Mouse (Mus musculus) natural killer cell, adult 2 months (primary cell): Measurements from ENCODE around the gene Kdm2b.

Experiments used
- DNase-seq, 2 experiments: peaks; one replicate each; pipeline ENCODE4 v3.0.0; 2022; ENCODE audit warnings: low spot score in 2 of 2

Kdm2b gene

DNA sequence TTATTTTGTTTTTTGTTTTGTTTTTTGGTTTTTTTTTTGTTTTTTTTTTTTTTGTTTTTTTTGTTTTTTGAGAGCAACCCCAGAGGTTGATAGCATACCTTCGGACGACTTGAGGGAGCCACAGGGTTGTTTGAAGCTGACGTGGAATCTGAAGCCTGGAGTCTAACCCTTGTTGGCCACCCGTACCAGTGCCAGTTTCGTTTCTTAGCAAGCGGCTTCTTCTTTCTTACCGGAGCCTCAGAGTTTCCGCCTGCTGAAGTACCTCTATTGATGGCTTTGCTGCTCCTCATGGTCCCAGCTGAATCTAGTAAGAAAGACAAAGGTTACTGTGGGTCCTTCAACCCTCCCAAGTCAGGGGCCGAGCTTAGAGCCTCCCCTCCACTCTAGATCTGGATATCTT is 22.1 kb upstream of the Kdm2b start:
- DNase-seq, result no peak

DNA sequence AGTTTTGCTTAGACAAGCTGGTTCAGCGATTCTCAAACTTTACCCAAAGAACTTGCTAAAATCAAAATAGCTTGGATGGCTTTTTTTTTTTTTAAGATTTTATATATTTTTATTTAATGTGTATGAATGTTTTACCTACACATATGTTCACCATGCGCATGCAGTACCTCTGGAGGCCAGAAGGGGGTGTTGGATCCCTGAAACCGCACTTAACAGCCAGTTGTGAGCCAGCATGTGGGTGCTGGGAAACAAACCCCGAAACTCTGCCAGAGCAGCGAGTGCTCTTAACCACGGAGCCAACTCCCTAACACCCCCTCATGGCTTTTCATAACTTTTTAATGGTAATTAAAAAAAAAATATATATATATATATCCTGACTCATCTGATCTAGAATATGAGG is 21.2 kb upstream of the Kdm2b start:
- peak in 1 of 2 experiments; percentile 38 for DNase-seq

DNA sequence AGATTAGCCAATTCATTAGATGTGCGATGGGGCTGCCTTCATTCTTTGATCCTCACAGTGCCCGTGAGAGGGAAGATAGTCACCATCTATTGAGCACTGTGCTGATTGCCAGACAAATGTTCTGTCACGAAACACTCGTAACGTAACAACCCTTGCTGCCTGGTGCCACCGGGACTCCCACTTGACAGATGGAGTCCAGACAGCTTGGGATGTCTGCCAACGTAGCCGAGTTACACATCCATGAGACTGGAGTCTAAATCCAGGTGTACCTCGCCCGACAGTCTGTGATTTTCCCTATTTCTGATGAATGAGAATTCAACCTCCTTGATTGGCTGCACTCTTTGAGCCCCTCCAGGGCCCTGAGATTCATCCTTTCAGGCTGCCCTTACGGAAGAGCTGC is 20.2 kb upstream of the Kdm2b start:
- DNase-seq, result no peak

DNA sequence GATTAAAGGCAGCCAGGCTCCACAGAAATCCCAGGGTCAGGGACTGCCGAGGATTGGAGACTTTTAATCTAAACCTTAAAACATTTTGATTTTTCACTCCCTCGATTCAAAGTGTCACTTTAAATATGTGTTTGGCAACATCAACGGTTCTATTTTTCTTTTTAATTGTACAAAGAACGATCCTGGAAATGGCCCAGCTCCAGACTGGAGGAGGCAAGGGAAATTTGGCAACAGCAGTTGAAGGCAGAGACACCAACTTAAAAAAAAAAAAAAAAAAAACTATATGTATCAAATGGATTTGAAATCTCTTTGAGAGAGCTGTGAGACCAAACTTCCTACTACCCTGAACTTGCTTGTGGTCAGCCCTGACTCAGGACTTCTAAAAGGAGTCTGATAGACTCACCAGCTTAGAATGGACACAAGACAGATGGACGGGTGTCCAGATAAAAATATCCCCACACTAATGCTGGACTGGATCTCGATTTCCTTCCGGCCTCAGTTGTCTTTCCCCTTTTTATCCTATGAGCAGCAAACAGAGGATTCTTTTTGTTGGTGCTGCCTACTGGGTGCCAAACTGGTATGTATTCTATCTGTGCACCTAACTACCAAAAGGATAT is 19.4 kb upstream of the Kdm2b start:
- no peak for DNase-seq

DNA sequence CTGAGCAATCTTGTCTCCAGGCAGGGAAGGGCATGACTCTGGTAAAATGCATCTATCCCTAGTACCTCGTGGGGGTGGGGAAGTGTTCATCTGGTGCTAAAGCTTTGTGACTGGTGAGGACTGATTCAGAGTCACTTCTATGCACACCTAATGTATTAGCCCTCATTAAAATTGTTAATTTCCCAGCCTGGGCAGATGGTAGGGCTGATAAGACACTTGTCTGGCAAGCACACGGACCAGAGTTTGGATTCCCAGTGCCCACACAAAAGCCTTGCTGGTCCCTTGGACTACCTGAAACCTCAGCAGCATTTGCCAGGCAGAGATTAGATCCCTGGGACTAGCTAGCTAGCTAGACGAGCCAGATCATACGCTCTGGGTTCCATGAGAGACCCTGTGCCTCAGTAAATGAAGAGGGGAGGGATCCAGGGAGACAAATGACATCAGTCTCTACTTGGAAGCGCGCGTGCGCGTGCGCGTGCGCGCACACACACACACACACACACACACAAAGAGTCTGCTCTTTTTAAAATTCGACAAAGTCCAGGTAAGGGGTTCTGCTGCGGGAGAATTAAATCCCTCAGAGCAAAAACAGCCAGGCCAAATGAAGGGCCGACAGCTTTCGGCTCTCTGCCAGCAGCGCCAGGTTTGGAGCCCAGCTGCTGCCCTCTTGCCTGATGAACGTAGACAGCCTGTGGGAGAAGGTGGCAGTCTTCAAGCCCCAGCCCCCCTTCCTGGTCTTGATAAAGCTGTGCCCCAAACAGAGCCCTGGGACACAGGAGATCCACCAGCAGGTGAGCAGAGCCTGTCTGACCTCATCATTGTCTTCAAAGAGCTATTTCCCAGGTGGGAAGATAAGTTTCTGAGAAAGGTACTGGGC is 16.3 kb upstream of the Kdm2b start:
- no peak for DNase-seq

DNA sequence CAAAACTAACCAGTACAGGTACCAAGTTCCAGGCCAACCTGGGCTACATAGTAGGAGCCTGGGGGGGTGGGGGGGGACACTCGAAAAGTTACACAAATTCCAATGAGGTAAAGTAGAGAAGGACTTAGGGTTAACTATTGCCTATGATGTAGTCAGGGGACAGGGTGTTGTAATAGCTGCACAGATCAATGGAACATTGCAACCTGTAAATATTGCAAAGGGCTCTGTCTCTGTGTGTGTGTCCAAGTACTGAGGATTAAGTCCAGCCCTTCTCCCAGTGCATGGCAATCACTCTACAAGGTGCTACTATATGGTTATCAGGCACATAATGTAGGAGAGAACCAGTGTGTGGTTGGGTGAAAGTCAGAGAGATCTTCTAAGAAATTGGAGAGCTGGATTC is 11.3 kb upstream of the Kdm2b start:
- no peak for DNase-seq

DNA sequence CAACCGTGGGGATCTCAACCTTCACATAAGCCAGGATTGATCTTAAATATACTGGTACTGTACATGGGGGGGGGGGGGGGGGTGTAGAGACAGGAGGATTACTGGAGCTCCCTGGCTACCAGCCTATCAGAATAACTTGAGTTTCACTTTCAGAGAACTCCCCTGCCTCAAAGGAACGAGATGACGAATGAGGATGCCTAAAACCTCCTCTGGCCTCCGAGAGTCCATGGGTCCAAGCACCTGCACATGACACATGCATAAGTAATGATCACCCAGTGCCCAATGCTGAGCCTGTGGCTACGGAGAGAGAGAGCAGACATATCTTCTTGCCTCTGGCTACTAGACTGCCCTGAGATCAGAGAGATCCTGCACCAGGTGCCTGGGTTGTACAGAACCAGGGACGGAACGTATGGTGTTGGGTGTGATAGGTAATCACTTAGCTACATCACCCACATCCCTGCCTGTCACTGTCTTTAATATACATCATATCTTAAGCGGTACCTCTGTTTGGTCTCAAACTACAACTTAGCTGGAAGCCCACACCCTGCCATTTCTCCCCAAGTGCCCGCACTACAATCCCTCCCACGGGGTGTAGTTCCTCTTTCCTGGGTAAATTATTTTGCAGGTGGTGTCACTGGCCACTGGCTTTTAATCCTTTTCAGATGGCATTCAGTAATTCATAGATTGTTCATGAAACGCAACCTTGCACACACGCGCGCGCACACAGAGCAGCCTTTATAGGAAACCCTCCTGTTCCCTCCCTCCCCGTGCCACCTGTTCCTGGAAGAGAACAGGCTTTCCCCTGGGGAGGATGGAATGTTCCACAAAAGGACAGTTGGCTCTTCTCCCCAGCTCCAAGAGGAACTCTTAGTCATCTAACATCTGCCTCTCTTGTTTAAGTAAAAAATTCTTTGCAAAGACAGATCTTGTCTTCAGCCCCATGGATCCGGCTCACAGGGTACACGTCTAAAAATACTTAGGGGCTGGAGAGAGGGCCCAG is 7.9 kb upstream of the Kdm2b start:
- DNase-seq, result no peak

DNA sequence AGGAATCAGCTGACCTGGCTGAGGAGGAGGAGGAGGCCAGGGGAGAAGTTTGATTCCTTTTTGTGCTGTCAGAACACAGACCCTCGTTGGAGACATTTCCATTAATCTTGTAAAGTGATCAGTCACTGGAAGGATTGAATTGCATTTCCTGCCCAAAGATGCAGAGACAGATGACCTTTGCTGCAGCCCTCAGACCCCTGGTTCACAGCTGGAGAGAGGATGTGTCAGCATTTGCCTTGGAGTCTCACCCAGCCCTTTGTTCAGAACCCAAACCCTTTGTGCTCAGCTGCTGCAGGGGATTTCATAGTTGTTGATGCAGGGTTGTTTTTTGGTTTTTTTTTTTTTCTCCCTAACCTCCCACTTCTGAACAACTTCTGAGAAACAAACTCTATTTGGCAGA is 5.3 kb upstream of the Kdm2b start:
- peak; percentile 17 to 30 for DNase-seq

DNA sequence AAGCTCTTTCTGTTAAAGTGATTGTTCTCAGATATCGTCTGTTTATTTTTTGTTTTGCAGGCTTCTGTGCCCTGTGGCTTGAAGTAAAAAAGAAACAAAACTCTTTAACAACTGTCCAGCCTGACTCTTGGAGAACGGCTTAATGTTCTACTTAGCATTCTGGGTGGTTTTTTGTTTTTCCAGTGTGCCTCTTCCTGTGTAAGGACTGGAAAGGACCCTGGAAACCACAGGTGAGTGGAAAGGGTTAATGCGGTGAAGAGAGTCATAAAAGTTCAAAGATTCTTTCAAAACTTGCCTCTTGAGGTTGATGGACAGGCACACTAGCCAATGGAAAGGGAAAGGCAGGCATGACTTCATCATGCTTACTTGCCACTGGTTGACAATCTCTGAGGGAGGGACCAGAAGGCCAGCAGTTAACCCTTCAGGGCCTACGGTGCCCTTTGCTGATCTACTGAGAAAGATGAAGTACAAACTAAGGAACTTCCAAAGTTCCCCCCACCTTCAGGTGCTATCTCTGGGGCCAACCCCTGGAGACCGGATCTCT is 4.8 kb upstream of the Kdm2b start:
- peak; percentile 91 to 95 for DNase-seq

DNA sequence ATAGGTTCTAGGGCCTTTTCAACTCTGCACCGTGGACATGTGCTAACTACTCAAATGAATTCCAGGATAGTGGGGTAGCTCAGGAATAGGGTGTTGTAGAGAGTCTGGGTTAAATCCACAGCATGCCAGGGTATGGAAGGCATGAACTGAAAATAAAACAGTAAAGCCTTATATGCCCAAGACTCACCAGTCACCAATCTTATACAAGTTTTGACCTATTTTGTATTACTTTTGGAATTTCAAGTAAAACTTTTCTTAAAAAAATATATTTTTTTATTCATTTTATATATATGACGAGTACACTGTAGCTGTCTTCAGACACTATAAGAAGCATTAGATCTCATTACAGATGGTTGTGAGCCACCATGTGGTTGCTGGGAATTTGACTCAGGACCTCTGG is 4.2 kb upstream of the Kdm2b start:
- DNase-seq, result no peak

DNA sequence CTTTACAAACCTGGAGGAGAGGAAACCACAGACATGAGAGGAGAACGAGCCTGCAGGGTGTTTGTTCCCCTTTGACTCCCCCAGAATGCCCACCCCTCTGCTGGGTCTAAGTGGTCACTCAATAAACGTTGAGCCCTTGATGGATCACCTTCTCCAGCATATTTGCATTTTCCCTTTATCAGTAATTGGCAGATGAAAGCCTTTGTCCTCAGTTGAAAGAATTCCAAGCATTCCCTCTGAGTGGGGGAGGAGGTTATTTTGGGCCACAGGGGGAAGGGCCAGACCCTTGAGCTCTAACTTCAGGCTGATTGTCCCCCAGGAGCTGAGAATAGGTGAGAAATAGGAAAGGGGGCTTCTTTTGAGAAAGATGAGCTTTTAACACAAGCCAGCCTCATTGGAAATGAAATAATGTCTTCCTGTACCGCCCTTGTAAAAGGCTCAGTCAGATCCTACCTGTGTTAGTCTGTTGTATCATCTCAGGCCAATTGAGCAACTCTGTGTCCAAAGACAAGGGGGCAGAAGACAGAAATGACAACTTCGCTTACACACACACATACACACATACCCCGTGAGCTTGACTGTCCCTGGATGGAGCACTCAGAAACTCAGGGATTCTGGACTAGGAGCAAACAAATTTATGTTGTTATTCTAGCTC is 1.9 kb upstream of the Kdm2b start:
- no peak for DNase-seq

DNA sequence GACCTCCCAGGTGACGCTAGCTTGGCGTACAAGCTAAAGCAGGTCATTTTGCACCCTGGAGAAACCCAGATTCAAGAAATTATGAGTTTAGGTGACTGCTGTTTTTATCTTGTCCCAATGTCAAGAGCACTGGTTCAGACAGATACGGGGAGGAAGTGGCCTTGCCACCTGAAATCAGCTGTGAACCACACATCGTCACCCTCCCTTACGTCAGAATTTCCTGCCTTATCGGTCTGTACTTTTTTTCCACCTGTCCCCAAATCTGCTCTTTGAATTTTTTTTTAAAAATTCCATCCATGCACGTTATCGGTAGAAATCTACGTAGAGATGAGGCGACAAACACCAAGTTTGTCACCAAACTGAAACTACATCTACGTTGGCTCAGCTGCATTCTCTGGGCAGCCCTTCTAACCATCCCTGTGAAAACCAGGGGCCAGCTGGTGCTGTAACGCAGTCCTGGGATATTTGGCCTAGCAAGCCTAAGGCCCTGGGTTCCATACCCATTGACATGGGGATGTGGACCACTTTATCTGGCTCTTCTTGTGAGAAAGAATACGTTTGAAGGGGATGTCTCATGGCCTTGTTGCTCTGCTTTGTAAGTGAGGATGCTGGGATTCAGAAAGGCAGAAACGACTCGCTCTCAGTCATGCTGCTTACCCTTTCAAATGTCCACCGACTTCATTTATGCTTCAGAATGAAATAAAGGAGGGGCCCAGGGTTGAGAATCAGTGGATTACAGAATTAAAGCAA is 963 bp upstream of the Kdm2b start:
- peak; percentile 87 to 93 for DNase-seq

DNA sequence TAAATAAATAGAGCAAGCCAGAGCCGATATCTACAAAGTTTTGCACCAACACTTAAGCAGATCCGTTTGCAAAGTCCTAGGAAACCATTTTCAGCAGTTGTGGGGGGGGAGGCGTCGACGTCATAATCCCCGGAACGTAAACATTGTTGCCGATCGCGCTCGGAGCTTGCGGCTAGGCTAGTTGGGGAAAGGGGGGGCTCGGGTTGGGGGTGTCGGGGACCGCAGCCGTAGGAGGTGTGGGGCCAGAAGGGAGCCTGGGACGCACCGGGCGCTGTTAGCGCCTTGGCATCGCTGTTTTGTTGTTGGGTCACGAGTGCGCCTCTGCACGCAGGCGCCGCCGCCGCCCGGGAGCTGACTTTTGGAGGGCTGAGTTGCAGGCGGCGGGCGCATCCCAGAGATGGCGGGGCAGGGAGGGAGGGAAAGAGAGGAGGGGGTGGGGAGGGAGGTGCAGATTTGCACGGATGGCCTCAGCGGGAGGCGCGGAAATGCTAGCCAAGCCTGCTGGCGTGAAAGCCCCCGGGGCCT is 560 bp downstream of the Kdm2b start:
- DNase-seq, result peak; percentile 87 to 90

DNA sequence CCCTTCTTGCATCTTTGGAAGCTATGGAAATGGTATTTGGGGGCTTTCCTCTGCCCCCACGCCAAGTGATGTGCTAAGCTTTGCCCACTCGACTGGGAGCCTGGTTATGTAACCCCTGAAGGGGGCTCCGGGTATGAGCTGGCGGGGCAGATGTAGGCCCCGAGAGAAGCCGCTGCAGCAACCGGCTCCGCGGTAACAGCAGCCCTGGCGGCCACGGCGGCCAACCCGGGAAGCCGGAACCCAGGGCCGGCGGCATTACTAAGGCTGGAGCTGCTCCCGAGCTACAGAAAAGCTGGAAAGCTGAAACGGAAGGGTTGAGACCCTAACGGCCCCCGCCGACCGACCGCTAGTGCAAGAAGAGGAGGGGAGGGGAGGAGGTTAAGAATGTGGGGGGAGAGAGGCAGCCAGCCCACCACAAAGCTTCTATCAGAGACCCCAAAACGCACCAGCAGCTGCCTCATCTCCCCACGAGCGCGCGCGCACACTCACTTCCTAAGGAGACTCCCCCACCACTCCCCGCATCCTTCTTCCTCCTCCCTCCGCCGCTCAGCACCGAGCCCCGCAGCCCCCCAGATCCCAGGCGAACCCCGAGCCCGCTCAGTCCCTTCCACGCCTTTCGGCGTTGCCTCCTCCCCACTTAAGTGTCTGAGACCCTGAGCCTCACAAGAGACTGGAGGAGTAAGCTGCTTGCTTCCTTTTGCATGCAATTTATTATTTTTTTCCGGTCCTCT is 1.4 kb downstream of the Kdm2b start:
- peak; percentile 40 to 53 for DNase-seq

DNA sequence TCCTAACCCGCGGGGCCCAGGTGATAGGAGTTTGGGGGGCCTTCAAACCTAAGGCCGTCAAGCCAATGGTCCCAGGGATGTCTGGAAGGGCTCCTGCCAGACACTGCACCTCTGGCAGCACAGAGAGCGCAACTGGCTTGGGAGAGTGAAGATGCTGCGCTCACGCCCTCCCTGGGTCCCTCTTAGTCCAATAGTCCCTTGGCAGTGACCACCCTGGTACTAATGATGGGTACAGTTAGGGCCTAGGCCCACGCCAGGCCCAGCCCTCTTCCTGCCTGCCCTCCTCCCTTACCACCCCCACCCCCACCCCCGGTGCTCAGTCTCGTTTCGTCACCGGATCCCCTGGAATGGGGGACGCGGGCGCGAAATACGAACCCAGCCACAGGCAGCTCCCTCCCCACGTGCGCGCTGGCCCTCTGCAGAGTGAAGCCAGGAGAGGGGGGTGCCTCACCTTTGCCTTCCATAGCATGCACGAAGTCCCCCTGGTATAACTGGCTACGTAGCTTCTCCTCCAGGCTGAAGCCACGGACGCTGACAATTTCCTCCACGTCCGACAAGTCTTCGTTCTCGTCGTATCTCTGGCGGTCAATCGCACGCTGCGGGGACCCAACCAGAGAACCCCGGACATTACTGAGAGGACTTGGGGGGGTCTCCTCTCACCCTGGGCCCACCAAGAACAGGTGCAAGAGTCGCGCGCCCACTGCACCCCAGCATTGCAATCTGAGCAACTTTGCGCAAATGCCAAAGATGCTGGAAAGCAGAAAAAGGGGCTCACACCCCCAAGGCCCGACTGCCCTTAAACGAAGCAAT is 2.2 kb downstream of the Kdm2b start:
- peak; percentile 51 to 57 for DNase-seq

DNA sequence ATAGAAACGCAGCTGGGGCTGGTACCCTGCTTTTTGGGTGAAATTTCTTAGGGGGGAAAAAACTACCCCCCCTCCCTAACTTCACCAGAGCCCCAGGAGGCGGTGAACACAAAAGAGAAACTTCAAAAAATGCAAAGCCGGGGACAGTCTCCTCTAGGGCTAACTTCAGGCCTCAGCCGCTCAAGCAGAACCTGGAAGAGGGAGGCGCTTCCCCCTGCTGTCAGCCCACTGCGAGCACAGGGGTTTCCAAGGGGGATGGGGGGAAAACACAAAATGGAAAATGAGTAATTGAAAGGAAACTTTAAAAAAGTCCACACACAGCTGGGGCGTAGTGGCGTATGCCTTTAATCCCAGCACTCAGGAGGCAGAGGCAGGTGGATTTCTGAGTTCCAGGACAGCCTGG is 3.5 kb downstream of the Kdm2b start:
- no peak for DNase-seq

DNA sequence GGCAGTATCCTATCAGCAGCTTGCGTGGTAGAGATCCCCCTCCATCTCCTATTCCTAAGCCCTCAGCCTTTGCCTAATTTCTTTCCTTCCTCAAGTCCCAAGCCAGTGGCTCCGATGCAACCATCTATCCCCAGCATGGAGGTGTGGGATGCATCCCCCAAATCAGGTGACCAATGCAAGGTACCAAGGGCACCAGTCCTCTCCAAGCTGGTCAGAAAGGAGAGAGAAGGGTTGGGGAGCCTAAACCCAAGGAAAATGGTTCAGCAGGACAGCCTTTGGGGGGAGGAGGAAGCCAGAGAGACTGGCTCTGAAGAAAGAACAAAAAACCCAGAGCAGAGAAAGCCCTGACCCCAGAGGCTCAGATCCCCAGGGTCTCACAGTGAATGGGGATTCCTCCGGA is 4.3 kb downstream of the Kdm2b start:
- no peak for DNase-seq

DNA sequence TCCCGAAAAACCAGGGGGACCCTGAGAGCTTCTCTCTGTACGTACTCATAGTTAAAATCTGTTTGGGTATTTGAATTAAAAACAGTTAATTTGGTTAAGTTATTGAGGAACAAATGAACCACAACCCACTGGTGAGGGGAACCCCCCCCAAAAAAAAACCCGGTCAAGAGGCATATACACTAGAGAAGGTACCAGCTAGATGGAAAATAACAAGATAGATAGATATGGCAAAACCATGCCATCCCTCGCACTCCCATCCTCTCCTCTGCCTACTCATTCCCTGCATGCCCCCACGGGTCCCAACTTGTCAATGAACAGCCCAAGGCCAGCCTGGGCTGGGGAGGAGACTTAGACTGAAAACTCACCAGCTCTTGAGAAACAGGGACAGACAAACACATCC is 5.1 kb downstream of the Kdm2b start:
- no peak for DNase-seq

DNA sequence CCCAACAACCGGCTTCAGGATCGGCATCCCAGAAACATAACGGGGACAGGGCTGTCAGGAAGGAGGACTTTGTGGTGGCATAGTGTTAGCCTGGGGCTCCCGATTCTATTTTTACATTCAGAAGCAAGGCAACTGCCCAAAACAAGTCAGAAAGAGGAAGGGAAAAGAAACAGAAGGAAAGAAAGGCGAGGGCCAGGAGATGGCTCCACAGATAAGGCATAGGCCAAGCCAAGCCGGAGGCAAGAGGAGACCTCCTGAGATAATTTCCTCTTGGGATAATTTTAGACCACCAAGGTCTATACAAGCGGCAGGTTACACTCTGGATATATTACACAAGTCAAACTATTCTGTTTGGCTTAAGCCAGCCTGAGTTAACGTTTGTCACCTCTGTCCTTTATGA is 10.7 kb downstream of the Kdm2b start:
- DNase-seq, result no peak
